Mouse (Mus musculus): ENCODE data around the gene Gas1. TPM values are rescaled to one million over a fixed set of nuclear protein-coding genes. Genes with fewer than 3 reads are reported as not detected.

Gas1 gene
- polyA plus RNA-seq, 1 experiment from 2014 or later: 44.4 TPM

DNA sequence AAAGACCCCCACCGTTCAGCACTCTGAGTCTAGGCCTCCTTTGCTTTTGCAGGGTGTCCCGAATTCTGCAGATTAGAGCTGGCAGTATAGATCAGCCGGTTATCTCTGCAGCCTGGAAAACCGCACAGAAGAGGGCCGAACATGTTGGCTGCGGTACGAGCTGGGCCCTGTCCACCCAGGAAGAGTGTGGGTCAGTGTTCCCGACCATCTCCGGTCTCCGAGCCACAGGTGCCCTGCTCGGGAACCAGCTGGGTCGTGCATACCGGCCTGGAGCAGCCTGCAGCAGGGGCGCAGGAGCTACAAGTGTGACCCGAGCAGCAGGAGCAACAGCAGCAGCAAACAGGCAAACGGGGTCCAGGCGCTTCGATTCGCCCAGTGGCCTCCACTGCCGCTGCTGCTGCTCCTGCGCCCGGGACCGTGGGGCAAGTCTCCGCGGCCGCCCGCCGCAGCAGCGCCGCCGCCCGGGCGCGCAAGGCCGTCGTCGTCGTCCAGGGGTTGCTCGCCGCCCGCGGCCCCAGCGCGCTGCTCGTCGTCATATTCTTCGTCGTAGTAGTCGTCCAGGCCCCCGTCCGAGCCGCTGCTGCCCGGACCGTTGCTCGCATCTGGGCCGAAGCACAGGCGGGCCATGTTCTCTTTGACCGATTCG is 1.6 kb downstream of the Gas1 start:
- Histone ChIP-seq H3K27ac (ENCODE audit: low read depth, low read length) (peak overlapping the region; percentile 88), H3K9ac (ENCODE audit: low read depth, low read length) (peak overlapping the region; percentile 68), H3K27me3 (replicated peaks; ENCODE audit: control insufficient read depth, insufficient read depth, low read length) (peaks cover 45% of the 10 kb centered on the region), H3K9me3 (ENCODE audit: control insufficient read depth) (no peaks in the 10 kb centered on the region), H3K4me1 (replicated peaks; ENCODE audit: control insufficient read depth, insufficient read depth, low read length) (no peaks in the 10 kb centered on the region), H3K4me2 (replicated peaks; ENCODE audit: low read depth) (peak overlapping the region; percentile 99), H3K4me3 (ENCODE audit: low read depth, low read length) (peak overlapping the region; percentile 69), H3K36me3 (ENCODE audit: control insufficient read depth, insufficient read depth) (no peaks in the 10 kb centered on the region)
- peak; percentile 14; the same call in 1 of the 2 replicates for ATAC-seq
- TF ChIP-seq CTCF (IDR thresholded peaks at IDR 0.05; ENCODE audit: low read depth): no peak
- WGBS: under 1% methylated on average over 49 of the region's 59 CpGs

DNA sequence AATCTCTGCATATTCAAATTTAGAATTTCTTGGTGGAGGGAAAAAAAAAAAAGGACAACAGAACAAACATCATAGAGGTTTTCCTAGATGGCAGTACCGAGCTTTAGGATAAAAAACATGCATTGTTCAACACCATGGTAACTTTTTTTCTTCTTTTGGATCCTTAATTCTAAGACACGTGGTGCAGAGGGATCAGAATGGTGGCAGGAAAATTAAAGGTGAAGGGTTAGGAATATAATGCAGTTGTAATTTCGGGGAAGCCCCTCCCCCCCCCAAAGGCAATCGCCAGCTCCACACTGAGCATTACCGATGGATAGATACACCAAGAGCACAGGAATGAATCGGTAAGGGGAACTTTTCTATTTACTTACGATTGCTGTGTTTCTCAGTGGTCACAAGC is 2.2 kb downstream of the Gas1 start:
- Histone ChIP-seq H3K4me2 (replicated peaks; ENCODE audit: low read depth) (peak overlapping the region; percentile 99), H3K9ac (ENCODE audit: low read depth, low read length) (no peak overlapping the region), H3K36me3 (ENCODE audit: control insufficient read depth, insufficient read depth) (no peaks in the 10 kb centered on the region), H3K4me1 (replicated peaks; ENCODE audit: control insufficient read depth, insufficient read depth, low read length) (no peaks in the 10 kb centered on the region), H3K4me3 (ENCODE audit: low read depth, low read length) (peak overlapping the region; percentile 69), H3K9me3 (ENCODE audit: control insufficient read depth) (no peaks in the 10 kb centered on the region), H3K27ac (ENCODE audit: low read depth, low read length) (no peak overlapping the region), H3K27me3 (replicated peaks; ENCODE audit: control insufficient read depth, insufficient read depth, low read length) (peaks cover 48% of the 10 kb centered on the region)
- no peak for ATAC-seq
- 12% methylated on average over 7 of the region's 7 CpGs for WGBS
- peak; percentile 26 for TF ChIP-seq CTCF (IDR thresholded peaks at IDR 0.05; ENCODE audit: low read depth)

GRCm38 (mm10) chr13:60173591-60174524 is 3.3 kb downstream of the Gas1 start:
- no peaks in the 10 kb centered on the region for H3K36me3 ChIP-seq (ENCODE audit: control insufficient read depth, insufficient read depth)
- TF ChIP-seq CTCF (IDR thresholded peaks at IDR 0.05; ENCODE audit: low read depth): no peak
- 25% methylated on average over 12 of the region's 12 CpGs for WGBS
- peak overlapping the region; percentile 99 for H3K4me2 ChIP-seq (replicated peaks; ENCODE audit: low read depth)
- H3K9me3 ChIP-seq (ENCODE audit: control insufficient read depth): no peaks in the 10 kb centered on the region
- H3K9ac ChIP-seq (ENCODE audit: low read depth, low read length): no peak overlapping the region
- H3K27me3 ChIP-seq (replicated peaks; ENCODE audit: control insufficient read depth, insufficient read depth, low read length): peaks cover 53% of the 10 kb centered on the region
- H3K27ac ChIP-seq (ENCODE audit: low read depth, low read length): no peak overlapping the region
- H3K4me1 ChIP-seq (replicated peaks; ENCODE audit: control insufficient read depth, insufficient read depth, low read length): no peaks in the 10 kb centered on the region
- no peak for ATAC-seq
- H3K4me3 ChIP-seq (ENCODE audit: low read depth, low read length): peak overlapping the region; percentile 69; the same call in 1 of the 2 replicates

DNA sequence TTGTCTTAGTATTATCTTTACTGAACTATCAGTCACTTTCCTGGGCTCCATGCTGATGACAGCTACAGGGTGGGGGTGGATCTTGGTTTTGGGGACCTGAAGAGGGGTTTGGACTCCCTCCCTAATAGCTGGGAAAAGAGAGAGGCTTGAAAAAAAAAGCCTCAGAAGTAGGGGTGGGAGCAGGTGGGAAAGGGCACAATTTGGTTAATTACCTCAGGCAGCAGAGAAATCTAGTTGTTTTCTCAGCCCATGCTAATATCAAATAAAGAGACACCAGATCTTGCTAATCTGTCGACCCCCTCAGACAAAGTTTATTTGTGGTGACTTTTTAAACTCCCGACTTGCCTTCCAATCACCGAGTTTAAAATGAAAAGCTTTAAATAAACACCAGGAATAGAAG is 4.0 kb downstream of the Gas1 start:
- no peak for TF ChIP-seq CTCF (IDR thresholded peaks at IDR 0.05; ENCODE audit: low read depth)
- WGBS: 2% methylated on average over 3 of the region's 3 CpGs
- H3K27ac ChIP-seq (ENCODE audit: low read depth, low read length): no peak overlapping the region
- no peak overlapping the region for H3K9ac ChIP-seq (ENCODE audit: low read depth, low read length)
- no peaks in the 10 kb centered on the region for H3K4me1 ChIP-seq (replicated peaks; ENCODE audit: control insufficient read depth, insufficient read depth, low read length)
- H3K4me3 ChIP-seq (ENCODE audit: low read depth, low read length): no peak overlapping the region
- peaks cover 56% of the 10 kb centered on the region for H3K27me3 ChIP-seq (replicated peaks; ENCODE audit: control insufficient read depth, insufficient read depth, low read length)
- H3K36me3 ChIP-seq (ENCODE audit: control insufficient read depth, insufficient read depth): no peaks in the 10 kb centered on the region
- H3K9me3 ChIP-seq (ENCODE audit: control insufficient read depth): no peaks in the 10 kb centered on the region
- ATAC-seq: no peak
- H3K4me2 ChIP-seq (replicated peaks; ENCODE audit: low read depth): no peak overlapping the region

- no peak overlapping the region for H3K4me2 ChIP-seq (replicated peaks; ENCODE audit: low read depth)
- H3K4me1 ChIP-seq (replicated peaks; ENCODE audit: control insufficient read depth, insufficient read depth, low read length): no peaks in the 10 kb centered on the region
- no peak overlapping the region for H3K9ac ChIP-seq (ENCODE audit: low read depth, low read length)
- no peak for ATAC-seq
- no peak for TF ChIP-seq CTCF (IDR thresholded peaks at IDR 0.05; ENCODE audit: low read depth)
- no peaks in the 10 kb centered on the region for H3K9me3 ChIP-seq (ENCODE audit: control insufficient read depth)
- no peak overlapping the region for H3K4me3 ChIP-seq (ENCODE audit: low read depth, low read length)
- peaks cover 56% of the 10 kb centered on the region for H3K27me3 ChIP-seq (replicated peaks; ENCODE audit: control insufficient read depth, insufficient read depth, low read length)
- WGBS: 42% methylated on average over 7 of the region's 7 CpGs
- no peak overlapping the region for H3K27ac ChIP-seq (ENCODE audit: low read depth, low read length)
- H3K36me3 ChIP-seq (ENCODE audit: control insufficient read depth, insufficient read depth): no peaks in the 10 kb centered on the region
These were observed 4.7 kb downstream of the Gas1 start for GRCm38 (mm10) chr13:60172366-60173017.

DNA sequence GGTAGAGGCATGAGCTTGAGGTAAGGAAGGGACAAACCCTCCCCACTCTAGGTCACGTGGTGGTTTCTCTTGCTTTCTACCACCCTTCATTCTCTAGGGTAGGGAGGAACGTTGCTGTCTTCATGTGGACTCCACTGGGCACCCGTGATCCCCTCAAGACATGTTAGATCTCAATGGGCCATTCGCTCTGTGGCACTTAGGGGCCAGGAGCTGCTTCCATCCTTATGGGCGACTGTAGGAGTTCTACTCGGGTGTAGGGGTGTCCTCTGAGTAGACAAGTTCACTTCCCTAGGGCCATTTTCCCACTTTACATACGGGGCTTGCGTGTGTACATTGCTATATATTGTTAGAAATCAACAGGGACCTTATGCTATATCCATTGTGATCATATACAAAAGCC is 5.4 kb downstream of the Gas1 start:
- H3K4me1 ChIP-seq (replicated peaks; ENCODE audit: control insufficient read depth, insufficient read depth, low read length): no peaks in the 10 kb centered on the region
- H3K9ac ChIP-seq (ENCODE audit: low read depth, low read length): no peak overlapping the region
- 89% methylated on average over 8 of the region's 8 CpGs for WGBS
- H3K9me3 ChIP-seq (ENCODE audit: control insufficient read depth): no peaks in the 10 kb centered on the region
- no peak for TF ChIP-seq CTCF (IDR thresholded peaks at IDR 0.05; ENCODE audit: low read depth)
- no peaks in the 10 kb centered on the region for H3K36me3 ChIP-seq (ENCODE audit: control insufficient read depth, insufficient read depth)
- H3K27ac ChIP-seq (ENCODE audit: low read depth, low read length): no peak overlapping the region
- H3K4me2 ChIP-seq (replicated peaks; ENCODE audit: low read depth): no peak overlapping the region
- peaks cover 51% of the 10 kb centered on the region for H3K27me3 ChIP-seq (replicated peaks; ENCODE audit: control insufficient read depth, insufficient read depth, low read length)
- no peak for ATAC-seq
- H3K4me3 ChIP-seq (ENCODE audit: low read depth, low read length): no peak overlapping the region

All from intestine, postnatal 0 days (tissue).